Mouse (Mus musculus) forebrain, embryonic 11.5 days (tissue): ENCODE data around the gene Ackr1. TPM values are rescaled to one million over a fixed set of nuclear protein-coding genes. Genes with fewer than 3 reads are reported as not detected.

Experiments used
- polyA plus RNA-seq: library from polyadenylated mRNA; unstranded; fragments of >200 nt; fragmentation: Nextera tagmentation; extraction: Ambion mirVana; gene quantifications from 2 replicates; pipeline ENCODE4 v1.2.1, GENCODE M21; 2014

Ackr1 gene
- polyA plus RNA-seq, 1 experiment from 2014 or later, result 4.5 TPM

Other genes with a start within 250 kb of the Ackr1 start
- not detected in 2 replicates for gene Olfr1408, start 196.4 kb downstream of the Ackr1 start, polyA plus RNA-seq
- not detected in 2 replicates for gene Olfr1406, start 143.1 kb downstream of the Ackr1 start, polyA plus RNA-seq
- gene Olfr218, start 135.9 kb downstream of the Ackr1 start, polyA plus RNA-seq, result not detected in 2 replicates
- gene Olfr1404, start 121.4 kb downstream of the Ackr1 start, polyA plus RNA-seq, result not detected in 2 replicates
- not detected in 2 replicates for gene Fcer1a, start 106.5 kb downstream of the Ackr1 start, polyA plus RNA-seq
- gene Olfr418, start 67.7 kb downstream of the Ackr1 start, polyA plus RNA-seq, result not detected in 2 replicates
- gene Mptx2, start 56.0 kb downstream of the Ackr1 start, polyA plus RNA-seq, result not detected in 2 replicates
- gene Aim2, start 17.1 kb upstream of the Ackr1 start, polyA plus RNA-seq, result 4.3 and 5.8 TPM in 2 replicates
- 15.6 and 16.0 TPM in 2 replicates for gene Cadm3, start 33.9 kb upstream of the Ackr1 start, polyA plus RNA-seq
- not detected in 2 replicates for gene Ifi206, start 157.3 kb upstream of the Ackr1 start, polyA plus RNA-seq
- not detected in 2 replicates for gene Ifi214, start 202.2 kb upstream of the Ackr1 start, polyA plus RNA-seq